Mouse (Mus musculus) induced T-regulatory cell, adult 2 months (primary cell): ENCODE results near the gene Rbm39.
A peak's percentile ranks its signal among the peaks of the same experiment; 100 is the strongest.
"Not testable (repeated sequence)": the region's sequence is repeated elsewhere in the genome, so short reads cannot be mapped to it uniquely, and the experiment has no call there.

Source experiments
- DNase-seq: peaks from one replicate; pipeline ENCODE4 v3.0.0-alpha.2; 2012; ENCODE audit warnings: low read depth

Rbm39 gene

DNA sequence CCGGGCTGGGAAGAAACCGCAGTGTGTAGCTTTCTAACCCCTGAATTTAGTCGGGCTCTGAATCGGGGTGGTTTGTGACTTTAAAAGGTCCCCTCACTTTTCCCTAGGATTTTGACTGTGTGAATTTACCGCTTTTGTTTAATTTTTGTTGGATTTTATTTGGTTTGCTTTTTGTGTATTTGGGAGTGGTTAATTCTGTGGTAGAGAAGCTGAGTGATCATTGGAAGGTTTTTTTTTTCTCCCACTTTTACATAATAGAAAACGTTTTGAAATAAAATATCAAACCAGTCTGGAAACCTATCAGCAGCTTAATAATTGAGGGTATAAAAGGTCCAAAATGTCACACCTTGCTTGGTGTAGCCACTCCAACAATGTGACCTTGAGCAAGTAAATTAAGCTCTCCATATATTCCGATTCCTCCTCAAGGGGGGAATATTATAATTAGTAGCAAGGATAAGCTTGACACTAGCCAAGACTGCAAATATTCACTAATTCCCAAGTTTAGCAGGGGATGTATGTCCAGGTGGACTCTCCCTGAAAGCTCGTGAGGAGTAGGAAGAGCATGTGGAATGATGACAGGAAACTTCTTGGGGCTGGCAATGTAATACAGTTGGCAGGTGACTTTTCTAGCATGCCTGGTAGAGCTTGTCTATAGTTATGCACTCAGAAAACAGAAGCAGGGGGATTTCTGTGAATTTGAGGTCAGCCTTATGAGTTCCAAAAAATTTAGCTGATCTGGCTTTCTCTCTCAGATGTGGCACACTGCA is 969 bp upstream of the Rbm39 start:
- no peak for DNase-seq

GRCm38 (mm10) chr2:156179796-156180093 is 293 bp downstream of the Rbm39 start:
- no peak for DNase-seq

- peak; percentile 94 for DNase-seq
Observed at GRCm38 (mm10) chr2:156179046-156179795, 817 bp downstream of the Rbm39 start.

DNA sequence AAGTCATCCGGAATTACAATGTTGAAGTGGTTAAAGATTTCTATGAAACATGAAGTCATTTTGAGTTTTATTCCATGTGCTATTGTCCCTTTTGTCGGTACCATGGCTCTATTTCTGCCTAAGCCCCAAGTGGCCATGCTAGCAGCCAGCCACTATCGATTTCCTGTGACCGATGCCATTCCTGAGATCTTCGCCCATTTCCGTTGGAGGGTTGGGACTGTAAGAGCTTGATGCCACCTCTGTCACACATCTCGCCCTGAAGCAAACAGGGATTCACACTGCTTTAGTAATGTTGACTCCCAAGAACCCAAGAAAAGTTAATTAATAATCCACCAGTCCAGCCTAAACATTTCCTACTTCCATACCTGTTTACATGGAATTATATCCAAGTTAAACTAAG is 2.4 kb downstream of the Rbm39 start:
- DNase-seq = peak; percentile 50

- DNase-seq = peak; percentile 66
Observed at GRCm38 (mm10) chr2:156177079-156177478, 3.0 kb downstream of the Rbm39 start.

- no peak for DNase-seq
Observed at GRCm38 (mm10) chr2:156166557-156166956, 13.5 kb downstream of the Rbm39 start.

DNA sequence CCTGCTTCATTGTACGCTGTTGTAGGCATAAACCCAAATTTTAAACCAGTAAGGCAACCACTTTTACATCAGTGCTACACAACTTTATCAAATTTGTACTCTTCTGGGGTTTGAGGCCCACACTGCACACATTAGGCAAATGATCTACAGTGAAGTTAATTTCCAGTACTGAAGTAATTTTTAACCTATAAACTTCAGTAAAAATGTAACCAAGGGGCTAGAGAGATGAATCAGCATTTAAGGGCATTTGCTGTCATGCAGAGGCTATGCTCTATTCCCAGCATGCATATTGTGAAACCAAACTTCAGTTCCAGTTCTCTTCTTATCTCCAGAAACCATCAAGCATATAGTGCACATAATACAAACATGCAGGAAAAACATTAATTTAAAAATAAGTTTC is 14.6 kb downstream of the Rbm39 start:
- DNase-seq = no peak

GRCm38 (mm10) chr2:156151538-156151937 is 28.5 kb downstream of the Rbm39 start:
- DNase-seq = peak; percentile 30

- peak; percentile 35 for DNase-seq
Observed at GRCm38 (mm10) chr2:156147316-156147915, 32.6 kb downstream of the Rbm39 start.

GRCm38 (mm10) chr2:156146272-156146989 is 33.6 kb downstream of the Rbm39 start:
- DNase-seq = peak; percentile 38

DNA sequence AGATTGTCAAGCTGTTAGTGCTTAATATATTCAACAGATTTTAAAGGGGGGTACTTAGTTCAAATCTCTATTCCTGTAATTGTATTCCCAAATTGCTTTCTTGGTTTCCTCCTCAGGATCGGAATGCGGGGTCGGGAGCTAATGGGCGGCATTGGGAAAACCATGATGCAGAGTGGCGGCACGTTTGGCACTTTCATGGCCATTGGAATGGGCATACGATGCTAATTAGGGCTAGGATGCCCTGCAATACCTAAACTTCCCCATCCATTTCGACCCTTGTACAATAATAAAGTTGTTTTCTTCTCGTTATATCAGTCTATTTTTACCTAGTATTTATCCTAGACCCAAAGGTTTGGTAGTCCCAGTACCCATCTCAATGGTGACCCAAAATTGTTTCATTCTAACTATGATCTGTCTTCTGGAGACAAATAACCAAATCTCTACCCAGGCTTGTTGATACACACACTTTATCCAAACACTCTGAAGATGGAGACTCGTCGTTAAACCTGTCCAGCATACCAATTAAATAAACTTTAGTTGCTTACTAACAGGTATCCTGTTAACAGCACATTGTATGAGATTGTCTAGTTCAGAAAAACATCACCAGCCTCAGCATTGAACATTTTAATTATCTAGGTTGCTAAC is 34.4 kb downstream of the Rbm39 start:
- DNase-seq = no peak

DNA sequence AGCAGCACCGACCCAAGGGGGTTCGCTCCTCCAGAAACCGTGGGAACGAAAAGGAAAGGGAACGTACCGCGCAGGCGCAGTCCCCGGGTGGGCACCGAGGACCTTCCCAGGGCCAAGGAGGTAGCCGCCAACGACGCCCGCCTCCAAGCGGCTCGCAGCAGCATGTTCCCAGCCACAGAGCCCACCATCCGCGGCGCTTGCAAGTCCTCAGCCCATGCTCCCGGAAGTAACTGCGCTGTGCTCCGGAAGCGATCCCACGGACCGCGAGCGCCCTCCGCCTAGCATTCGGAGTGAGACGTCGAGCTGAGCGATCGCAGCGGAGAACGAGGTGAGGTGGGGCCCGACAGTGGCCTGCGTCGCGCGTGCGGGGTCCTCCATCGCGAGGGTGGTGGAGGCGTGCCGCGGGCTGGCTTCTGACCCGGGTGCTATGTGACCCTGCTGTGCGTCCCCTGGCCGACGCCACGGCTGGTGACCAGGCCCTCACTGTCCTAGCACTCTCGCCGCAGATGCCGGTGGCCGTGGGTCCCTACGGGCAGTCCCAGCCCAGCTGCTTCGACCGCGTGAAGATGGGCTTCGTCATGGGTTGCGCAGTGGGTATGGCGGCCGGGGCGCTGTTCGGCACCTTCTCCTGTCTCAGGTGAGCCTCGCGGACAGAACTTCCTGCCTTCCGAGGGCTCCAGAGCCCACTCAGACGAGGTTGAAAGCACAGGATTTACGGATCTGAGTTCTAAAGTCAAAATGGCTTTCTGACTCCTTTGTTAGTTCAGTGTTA is 35.9 kb downstream of the Rbm39 start, which contains the start of the genes Romo1 and Nfs1:
Gene Romo1 (plus strand): TSS at position 87 of the 772 bp plus-strand sequence.
Gene Nfs1 (minus strand): TSS at position 234 of the 772 bp plus-strand sequence.
- DNase-seq = peak; percentile 95

- no peak for DNase-seq
Observed at GRCm38 (mm10) chr2:156143367-156143766, 36.7 kb downstream of the Rbm39 start.

GRCm38 (mm10) chr2:156142820-156143219 is 37.2 kb downstream of the Rbm39 start:
- DNase-seq = no peak

- peak; percentile 43 for DNase-seq
Observed at GRCm38 (mm10) chr2:156135695-156136094, 44.3 kb downstream of the Rbm39 start.

- no peak for DNase-seq
Observed at GRCm38 (mm10) chr2:156134161-156134560, 45.9 kb downstream of the Rbm39 start.

DNA sequence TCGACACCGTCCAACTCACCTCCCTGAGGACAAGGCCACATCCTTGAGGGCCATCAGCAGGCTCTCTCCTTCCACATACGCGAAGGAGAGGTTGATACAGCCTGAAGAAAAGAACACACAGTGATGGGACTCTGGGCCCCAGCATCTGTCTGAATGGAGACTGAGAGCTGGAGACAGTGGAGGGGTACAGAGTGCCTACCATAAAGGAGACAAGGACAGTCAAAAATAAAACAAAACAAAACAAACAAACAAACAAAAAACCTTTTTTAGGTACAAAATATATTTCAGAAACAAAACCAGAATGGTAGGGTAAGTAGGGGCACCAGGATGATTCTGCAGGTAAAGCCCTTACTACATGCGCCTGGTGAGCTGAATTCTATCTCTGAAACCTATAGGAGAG is 53.0 kb downstream of the Rbm39 start, which contains the start of gene Gm28036:
Gene Gm28036 (minus strand): TSS at position 101 of the 400 bp plus-strand sequence.
- DNase-seq = no peak

- no peak for DNase-seq
Observed at GRCm38 (mm10) chr2:156123731-156124130, 56.3 kb downstream of the Rbm39 start.

GRCm38 (mm10) chr2:156119566-156119965 is 60.5 kb downstream of the Rbm39 start:
- DNase-seq = no peak

DNA sequence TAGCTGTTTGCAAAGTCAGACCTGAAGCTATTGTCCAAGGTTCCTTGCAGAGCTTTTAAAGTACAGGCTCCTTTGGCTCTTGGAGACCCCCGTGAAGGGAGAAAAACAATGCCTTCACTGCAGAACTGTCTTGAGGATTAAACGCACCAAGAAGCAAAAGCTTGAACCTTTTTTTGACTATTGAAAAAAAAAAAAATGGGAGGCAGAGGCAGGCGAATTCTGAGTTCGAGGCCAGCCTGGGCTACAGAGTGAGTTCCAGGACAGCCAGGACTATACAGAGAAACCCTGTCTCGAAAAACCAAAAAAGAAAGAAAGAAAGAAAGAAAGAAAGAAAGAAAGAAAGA is 68.0 kb downstream of the Rbm39 start:
- not testable (repeated sequence) for DNase-seq
